Mouse (Mus musculus) adrenal gland, postnatal 10 days (tissue): ENCODE results near the gene Rlbp1. TPM values are rescaled to one million over a fixed set of nuclear protein-coding genes. Genes with fewer than 3 reads are reported as not detected.

Experiments used
- total RNA-seq, 2 experiments: library from RNA; stranded (reverse); gene quantifications; 2 replicates each; pipeline ENCODE4 v1.2.3; 2021

Rlbp1 gene
- total RNA-seq, 2 experiments from 2014 or later = not detected

Other genes with a start within 250 kb of the Rlbp1 start
- 100 to 1,000 TPM; 231 to 232 TPM for gene Mfge8, start 238.0 kb downstream of the Rlbp1 start, total RNA-seq
- 100 to 1,000 TPM; 247 to 382 TPM for gene Abhd2, start 113.8 kb downstream of the Rlbp1 start, total RNA-seq
- 1 to 10 TPM; 2.6 to 3.3 TPM for gene Fanci, start 4.9 kb upstream of the Rlbp1 start, total RNA-seq
- gene Polg, start 79.3 kb upstream of the Rlbp1 start, total RNA-seq = 10 to 100 TPM; 78.9 to 83.1 TPM
- under 1 TPM; 0.66 to 0.91 TPM for gene Rhcg, start 230.6 kb upstream of the Rlbp1 start, total RNA-seq